Mouse (Mus musculus) gastrocnemius, postnatal 10 days (tissue): Measurements from ENCODE around the gene Syt16. TPM values are rescaled to one million over a fixed set of nuclear protein-coding genes. Genes with fewer than 3 reads are reported as not detected.

Experiments used
- DNase-seq: peaks from one replicate; pipeline ENCODE4 v3.0.0; 2021; ENCODE audit warnings: mixed read lengths
- total RNA-seq, 2 experiments: library from RNA; stranded (reverse); gene quantifications; 2 replicates each; pipeline ENCODE4 v1.2.3; 2021

Syt16 gene
- total RNA-seq, 2 experiments from 2014 or later = 0.09 to 0.16 TPM

- DNase-seq = peak; percentile 83
These were observed 16.3 kb downstream of the Syt16 start for GRCm38 (mm10) chr12:74013739-74014138.

GRCm38 (mm10) chr12:74014739-74015270 is 17.3 kb downstream of the Syt16 start:
- DNase-seq = peak; percentile 57

- DNase-seq = no peak
These were observed 18.0 kb downstream of the Syt16 start for GRCm38 (mm10) chr12:74015491-74015890.

- DNase-seq = no peak
These were observed 25.8 kb downstream of the Syt16 start for GRCm38 (mm10) chr12:74023260-74023659.

GRCm38 (mm10) chr12:74024912-74025311 is 27.5 kb downstream of the Syt16 start:
- no peak for DNase-seq

- no peak for DNase-seq
These were observed 45.8 kb downstream of the Syt16 start for GRCm38 (mm10) chr12:74043225-74043624.

GRCm38 (mm10) chr12:74043755-74044154 is 46.3 kb downstream of the Syt16 start:
- no peak for DNase-seq

- no peak for DNase-seq
These were observed 46.8 kb downstream of the Syt16 start for GRCm38 (mm10) chr12:74044241-74044640.

- peak; percentile 59 for DNase-seq
These were observed 58.0 kb downstream of the Syt16 start for GRCm38 (mm10) chr12:74055336-74055931.

GRCm38 (mm10) chr12:74056162-74056561 is 58.7 kb downstream of the Syt16 start:
- DNase-seq = no peak

- DNase-seq = no peak
These were observed 65.1 kb downstream of the Syt16 start for GRCm38 (mm10) chr12:74062547-74062946.

- DNase-seq = no peak
These were observed 71.5 kb downstream of the Syt16 start for GRCm38 (mm10) chr12:74068912-74069311.

- DNase-seq = no peak
These were observed 78.1 kb downstream of the Syt16 start for GRCm38 (mm10) chr12:74075590-74075989.

GRCm38 (mm10) chr12:74076091-74076490 is 78.6 kb downstream of the Syt16 start:
- no peak for DNase-seq

GRCm38 (mm10) chr12:74081122-74081521 is 83.7 kb downstream of the Syt16 start:
- no peak for DNase-seq

GRCm38 (mm10) chr12:74084389-74084788 is 86.9 kb downstream of the Syt16 start:
- DNase-seq = no peak

- no peak for DNase-seq
These were observed 89.6 kb downstream of the Syt16 start for GRCm38 (mm10) chr12:74087086-74087485.

- no peak for DNase-seq
These were observed 92.1 kb downstream of the Syt16 start for GRCm38 (mm10) chr12:74089342-74090131.

- no peak for DNase-seq
These were observed 95.1 kb downstream of the Syt16 start for GRCm38 (mm10) chr12:74092546-74092945.

GRCm38 (mm10) chr12:74093110-74093509 is 95.6 kb downstream of the Syt16 start:
- no peak for DNase-seq

- DNase-seq = no peak
These were observed 97.2 kb downstream of the Syt16 start for GRCm38 (mm10) chr12:74094701-74095100.

GRCm38 (mm10) chr12:74098572-74099290 is 101.3 kb downstream of the Syt16 start:
- no peak for DNase-seq
